Mouse (Mus musculus) frontal cortex, postnatal 25 days (tissue): ENCODE data around the gene Mrpl58.
"Not testable (repeated sequence)": the region's sequence is repeated elsewhere in the genome, so short reads cannot be mapped to it uniquely, and the experiment has no call there.

Experiments used
- DNase-seq, 2 experiments: peaks; one replicate each; pipeline ENCODE4 v3.0.0; 2022; ENCODE audit warnings: low spot score in 2 of 2

Gene Mrpl58

GRCm38 (mm10) chr11:115427482-115428331 lies 24.2 kb downstream of the Mrpl58 start:
- peak; percentile 39 to 60 for DNase-seq

- no peak for DNase-seq
These were observed 25.8 kb downstream of the Mrpl58 start for GRCm38 (mm10) chr11:115429307-115429706.

- no peak for DNase-seq
These were observed 27.0 kb downstream of the Mrpl58 start for GRCm38 (mm10) chr11:115430561-115430960.

- no peak for DNase-seq
These were observed 29.3 kb downstream of the Mrpl58 start for GRCm38 (mm10) chr11:115432814-115433213.

- DNase-seq: no peak
These were observed 29.8 kb downstream of the Mrpl58 start for GRCm38 (mm10) chr11:115433342-115433741.

- DNase-seq: no peak
These were observed 32.2 kb downstream of the Mrpl58 start for GRCm38 (mm10) chr11:115435596-115436337.

- no peak for DNase-seq
These were observed 34.1 kb downstream of the Mrpl58 start for GRCm38 (mm10) chr11:115437571-115438122.

- no peak for DNase-seq
These were observed 35.8 kb downstream of the Mrpl58 start for GRCm38 (mm10) chr11:115439326-115439725.

GRCm38 (mm10) chr11:115439906-115440595 lies 36.5 kb downstream of the Mrpl58 start, which contains the start of gene Trim80:
Gene Trim80 (plus strand): TSS chr11:115440545.
- DNase-seq: no peak

GRCm38 (mm10) chr11:115441417-115441816 lies 37.9 kb downstream of the Mrpl58 start:
- DNase-seq: no peak

GRCm38 (mm10) chr11:115446906-115447305 lies 43.4 kb downstream of the Mrpl58 start:
- DNase-seq: no peak

GRCm38 (mm10) chr11:115447321-115447885 lies 43.9 kb downstream of the Mrpl58 start:
- no peak for DNase-seq

- DNase-seq: no peak
These were observed 44.5 kb downstream of the Mrpl58 start for GRCm38 (mm10) chr11:115448075-115448474.

GRCm38 (mm10) chr11:115448998-115449397 lies 45.4 kb downstream of the Mrpl58 start:
- no peak for DNase-seq

- DNase-seq: no peak
These were observed 46.6 kb downstream of the Mrpl58 start for GRCm38 (mm10) chr11:115450176-115450575.

GRCm38 (mm10) chr11:115451781-115452241 lies 48.3 kb downstream of the Mrpl58 start:
- no peak for DNase-seq

GRCm38 (mm10) chr11:115452281-115452860 lies 48.8 kb downstream of the Mrpl58 start:
- DNase-seq: no peak

- no peak for DNase-seq
These were observed 49.8 kb downstream of the Mrpl58 start for GRCm38 (mm10) chr11:115453306-115453705.

- DNase-seq: not testable (repeated sequence)
These were observed 51.3 kb downstream of the Mrpl58 start for GRCm38 (mm10) chr11:115454822-115455221.

GRCm38 (mm10) chr11:115455619-115456018 lies 52.1 kb downstream of the Mrpl58 start:
- no peak for DNase-seq

GRCm38 (mm10) chr11:115456182-115456581 lies 52.6 kb downstream of the Mrpl58 start:
- DNase-seq: no peak
